Mouse (Mus musculus) ovary, adult 18-20 months (tissue): ENCODE measurements around the gene D130043K22Rik.
"Not testable (repeated sequence)": the region's sequence is repeated elsewhere in the genome, so short reads cannot be mapped to it uniquely, and the experiment has no call there.

Experiments used
- DNase-seq: peaks from one replicate; pipeline ENCODE4 v3.0.0; 2022; ENCODE audit warnings: low spot score, mixed read lengths

The D130043K22Rik gene

DNA sequence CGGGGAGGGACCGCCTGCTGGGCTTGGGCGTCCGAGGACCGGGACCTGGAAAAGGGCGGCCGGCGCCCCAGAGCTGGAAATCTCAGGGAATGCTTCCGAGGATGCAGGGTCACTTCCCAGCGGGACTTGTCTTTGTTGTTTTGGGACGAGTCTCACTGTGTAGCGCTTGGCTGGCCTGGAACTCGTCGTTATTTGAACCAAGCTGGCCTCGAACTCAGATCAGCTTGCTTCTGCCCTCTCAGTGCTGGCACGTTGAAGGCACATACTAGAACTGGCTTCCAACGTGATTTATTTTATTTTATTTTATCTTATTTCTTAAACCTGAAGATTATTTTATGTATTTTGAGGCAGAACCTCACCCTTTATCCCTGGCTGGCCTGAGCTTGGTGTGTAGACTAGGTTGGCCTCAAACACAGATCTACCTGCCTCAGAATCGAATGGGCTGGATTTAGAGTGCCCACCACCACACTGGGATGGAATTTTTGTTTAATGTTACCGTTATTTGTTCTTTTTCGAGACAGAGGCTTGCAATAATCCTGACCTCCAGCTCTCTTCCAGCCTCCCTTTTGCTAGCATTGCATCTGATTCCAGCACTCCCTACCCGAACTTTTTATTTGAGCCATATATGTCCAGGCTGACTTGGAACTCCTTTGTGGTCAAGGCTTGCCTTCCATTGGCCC lies 12.7 kb upstream of the D130043K22Rik start:
- no peak for DNase-seq

DNA sequence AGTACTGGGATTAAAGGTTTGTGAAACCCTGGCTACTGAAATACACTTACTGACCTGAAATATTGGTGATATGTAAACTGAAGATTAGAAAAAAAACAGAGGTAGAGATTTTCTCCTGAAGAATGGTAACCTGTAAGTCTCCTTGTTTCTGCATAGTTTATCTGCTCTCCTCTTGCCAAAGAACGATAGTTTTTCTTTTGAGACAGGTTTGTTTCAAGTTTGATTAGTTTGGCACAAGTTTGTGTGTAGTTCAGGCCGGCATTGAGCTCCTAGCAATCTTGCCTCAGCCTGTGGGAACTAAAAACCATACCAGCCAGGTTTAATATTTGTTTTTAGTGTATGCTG lies 12.2 kb upstream of the D130043K22Rik start:
- no peak for DNase-seq

DNA sequence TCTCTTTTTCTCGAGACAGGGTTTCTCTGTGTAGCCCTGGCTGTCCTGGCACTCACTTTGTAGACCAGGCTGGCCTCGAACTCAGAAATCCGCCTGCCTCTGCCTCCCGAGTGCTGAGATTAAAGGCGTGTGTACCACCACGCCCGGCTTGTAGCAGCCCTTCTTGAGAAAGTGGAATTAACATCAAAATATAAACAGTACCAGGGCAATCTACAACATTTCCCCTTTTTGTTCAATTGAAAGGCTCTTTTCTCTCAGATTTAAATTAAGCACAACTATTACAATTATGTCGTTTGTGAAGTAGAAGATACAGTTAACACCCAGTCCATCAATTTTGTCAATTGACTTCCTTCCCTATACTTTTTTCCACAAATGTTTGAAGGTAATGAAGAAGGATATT lies 7.2 kb upstream of the D130043K22Rik start:
- DNase-seq = not testable (repeated sequence)

GRCm38 (mm10) chr13:24839831-24840230 lies 5.1 kb upstream of the D130043K22Rik start:
- DNase-seq = no peak

GRCm38 (mm10) chr13:24841702-24842101 lies 3.2 kb upstream of the D130043K22Rik start:
- DNase-seq = no peak

DNA sequence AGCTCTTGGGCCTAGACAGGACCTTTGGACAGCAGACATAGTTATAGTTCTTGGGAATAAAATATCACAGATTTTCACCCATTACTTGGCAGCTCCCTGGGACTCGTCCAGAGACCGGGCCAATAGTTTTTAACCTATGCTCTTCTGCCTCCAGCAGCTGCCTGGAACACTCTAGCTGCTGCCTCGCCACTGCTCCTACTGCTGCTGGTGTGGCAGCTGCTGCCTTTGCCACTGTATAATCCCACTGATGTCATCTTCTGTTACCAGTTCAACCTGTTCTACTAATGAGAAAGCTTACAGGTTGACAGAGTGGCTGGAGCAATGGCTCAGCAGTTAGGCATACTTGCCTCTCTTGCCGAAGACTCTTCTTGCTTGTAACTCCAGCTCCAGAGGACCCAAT lies 4.4 kb downstream of the D130043K22Rik start:
- no peak for DNase-seq

DNA sequence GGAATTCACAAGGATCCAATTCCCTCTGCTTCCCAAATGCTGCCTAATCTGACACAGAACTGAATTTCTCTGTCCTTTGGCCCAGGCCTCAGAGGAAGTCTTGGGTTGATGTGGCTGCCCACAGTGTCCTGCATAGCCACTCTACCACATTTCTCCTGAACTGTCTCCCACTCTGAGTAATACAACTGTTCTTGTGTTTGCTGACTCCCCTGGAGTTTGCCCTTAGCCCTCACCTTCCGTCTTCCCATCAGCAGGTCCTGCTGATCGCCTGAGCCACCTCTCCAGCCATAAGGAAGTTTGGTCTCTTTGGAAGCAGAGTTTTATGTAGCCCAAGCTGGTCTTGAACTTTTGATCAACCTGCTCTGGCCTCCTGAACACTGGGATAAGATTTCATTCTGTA lies 7.1 kb downstream of the D130043K22Rik start:
- no peak for DNase-seq

- no peak for DNase-seq
Observed at GRCm38 (mm10) chr13:24852570-24852969, 7.6 kb downstream of the D130043K22Rik start.

GRCm38 (mm10) chr13:24859115-24859514 lies 14.2 kb downstream of the D130043K22Rik start:
- DNase-seq = no peak

DNA sequence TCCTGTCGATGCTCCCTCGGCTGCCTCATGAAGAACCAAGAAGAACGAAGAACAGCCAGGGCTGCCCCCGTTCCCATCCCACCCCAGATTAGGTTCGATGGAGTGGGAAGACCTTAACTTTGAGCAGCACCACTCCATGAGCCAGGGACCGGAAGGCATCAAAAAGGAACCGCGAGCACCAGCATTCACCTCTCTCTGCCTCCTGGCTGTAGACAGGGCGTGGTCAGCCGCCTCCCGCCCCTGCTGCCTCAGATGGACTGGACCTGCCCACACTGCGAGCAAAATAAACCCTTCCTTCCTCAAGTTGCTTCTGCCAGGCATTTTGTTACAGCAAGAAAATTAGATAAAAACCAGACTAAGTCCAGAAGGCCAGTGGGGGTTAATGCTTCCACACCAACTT lies 16.1 kb downstream of the D130043K22Rik start:
- DNase-seq = no peak

DNA sequence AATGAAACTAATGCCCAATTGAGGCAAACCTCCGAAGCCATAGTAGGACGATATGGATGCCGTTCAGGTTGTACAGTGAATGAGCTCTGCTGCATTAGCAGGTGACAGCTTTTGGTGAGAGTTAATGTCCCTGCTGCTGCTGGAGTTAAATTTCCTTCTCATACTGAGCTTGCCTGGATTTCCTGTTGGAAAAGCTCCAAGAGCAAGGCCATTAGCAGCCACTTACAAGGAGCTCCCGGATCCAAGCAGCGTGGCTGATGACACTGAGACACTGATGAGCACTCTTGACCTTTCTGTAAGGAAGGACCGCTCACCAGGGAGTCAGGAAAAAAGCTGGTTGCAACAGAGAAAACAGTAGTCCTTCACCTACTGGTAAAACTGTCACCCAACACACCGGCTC lies 17.1 kb downstream of the D130043K22Rik start:
- no peak for DNase-seq

DNA sequence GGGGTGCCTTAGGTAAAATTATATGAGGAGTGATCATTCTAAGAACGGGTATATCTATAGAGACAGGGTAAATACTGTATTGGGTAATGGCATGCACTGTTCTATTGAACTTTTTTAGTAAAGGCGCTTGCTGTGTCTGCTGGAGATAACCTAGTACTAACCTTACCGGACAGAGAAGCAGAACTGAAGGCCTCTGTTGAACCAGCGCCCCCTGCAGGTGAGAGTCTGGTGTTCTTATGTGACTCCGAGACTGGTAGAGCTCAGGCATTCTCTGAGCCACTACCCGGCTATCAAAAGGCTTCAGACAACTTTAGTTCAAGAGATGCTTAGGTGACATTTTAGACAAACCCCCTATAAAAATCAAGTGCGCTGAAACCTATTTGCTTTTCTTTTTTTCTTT lies 17.6 kb downstream of the D130043K22Rik start:
- no peak for DNase-seq

- DNase-seq = no peak
Observed at GRCm38 (mm10) chr13:24866430-24867402, 21.8 kb downstream of the D130043K22Rik start.

DNA sequence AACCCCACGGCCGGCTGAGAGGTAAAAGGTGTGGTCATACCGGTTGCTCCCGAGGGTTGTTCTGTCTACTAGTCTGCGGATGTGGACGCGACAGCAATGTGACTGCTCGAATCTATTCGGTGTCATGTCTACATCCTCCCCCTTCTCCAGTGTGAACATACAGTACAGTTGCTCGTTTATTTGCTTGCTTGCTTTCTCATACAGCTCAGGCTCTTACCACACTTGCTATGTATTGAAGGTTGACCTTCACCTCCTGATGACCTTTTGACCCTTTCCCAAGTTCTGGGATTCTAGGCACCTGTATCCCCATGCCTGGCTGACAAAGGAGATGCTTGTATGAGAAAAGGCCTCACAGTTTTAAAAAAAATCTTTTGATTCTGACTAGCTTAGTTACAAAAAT lies 22.9 kb downstream of the D130043K22Rik start:
- no peak for DNase-seq

GRCm38 (mm10) chr13:24868233-24868632 lies 23.3 kb downstream of the D130043K22Rik start:
- DNase-seq = no peak

GRCm38 (mm10) chr13:24879359-24880040 lies 34.6 kb downstream of the D130043K22Rik start:
- DNase-seq = no peak

- DNase-seq = no peak
Observed at GRCm38 (mm10) chr13:24880208-24880607, 35.3 kb downstream of the D130043K22Rik start.

- no peak for DNase-seq
Observed at GRCm38 (mm10) chr13:24880704-24881103, 35.8 kb downstream of the D130043K22Rik start.

- DNase-seq = no peak
Observed at GRCm38 (mm10) chr13:24882411-24882810, 37.5 kb downstream of the D130043K22Rik start.

- DNase-seq = no peak
Observed at GRCm38 (mm10) chr13:24889554-24889953, 44.6 kb downstream of the D130043K22Rik start.

- DNase-seq = no peak
Observed at GRCm38 (mm10) chr13:24892516-24892915, 47.6 kb downstream of the D130043K22Rik start.

GRCm38 (mm10) chr13:24893880-24894279 lies 48.9 kb downstream of the D130043K22Rik start:
- no peak for DNase-seq

- no peak for DNase-seq
Observed at GRCm38 (mm10) chr13:24901916-24902315, 57.0 kb downstream of the D130043K22Rik start.
